Mouse (Mus musculus) bone marrow macrophage, adult 2 months (primary cell): ENCODE results near the gene Adra1b.

Source experiments
- CTCF ChIP-seq: IDR thresholded peaks from 2 replicates; pipeline ENCODE4 v1.5.1; 2012; ENCODE audit warnings: low read depth, mild to moderate bottlenecking, low read length, moderate library complexity
- POLR2A ChIP-seq: IDR thresholded peaks from 2 replicates; pipeline ENCODE4 v1.6.1; 2012; ENCODE audit warnings: mild to moderate bottlenecking, low read depth, low read length, borderline replicate concordance

- TF ChIP-seq POLR2A (no peak), CTCF (no peak)
Measured at GRCm38 (mm10) chr11:43930191-43930590, 29.2 kb upstream of the Adra1b start.
